Mouse (Mus musculus) cortical plate, adult 2 months (tissue): ENCODE results near the gene Fam129c. TPM values are rescaled to one million over a fixed set of nuclear protein-coding genes. Genes with fewer than 3 reads are reported as not detected.

ENCODE experiments used
- H3K27ac ChIP-seq: fragments of 200-500 bp; 2 replicates; pipeline ENCODE4 v1.5.1; 2012; ENCODE audit warnings: low read length, control low read depth, inconsistent platforms; ENCODE audit not compliant: insufficient read depth
- H3K4me1 ChIP-seq: fragments of 200-500 bp; 2 replicates; pipeline ENCODE4 v1.6.1; 2011; ENCODE audit warnings: low read length; ENCODE audit not compliant: control insufficient read depth, insufficient read depth
- H3K4me3 ChIP-seq: fragments of 200-500 bp; 2 replicates; pipeline ENCODE4 v1.5.1; 2011; ENCODE audit warnings: mild to moderate bottlenecking, low read length, control low read depth; ENCODE audit not compliant: insufficient read depth
- CTCF ChIP-seq: fragments of 200-500 bp; IDR thresholded peaks from 2 replicates; pipeline ENCODE4 v1.5.1; 2011; ENCODE audit warnings: mild to moderate bottlenecking, control low read depth, low read length; ENCODE audit not compliant: insufficient read depth; ENCODE audit errors: extremely low read depth
- POLR2A ChIP-seq: fragments of 200-500 bp; IDR thresholded peaks from 2 replicates; pipeline ENCODE4 v1.6.1; 2011; ENCODE audit warnings: mild to moderate bottlenecking, low read length, control low read depth; ENCODE audit not compliant: insufficient read depth; ENCODE audit errors: extremely low read depth
- polyA plus RNA-seq: library from polyadenylated mRNA; depleted of rRNA; stranded (reverse); fragments of >200 nt; gene quantifications from 2 replicates; pipeline ENCODE4 v1.2.3, GENCODE M21; 2012

Gene Fam129c
- polyA plus RNA-seq, 1 experiment, result 2.8 TPM

GRCm38 (mm10) chr8:71572847-71573633, 24.4 kb upstream of the Fam129c start:
- peaks cover 5% of the 10 kb centered on the region; the same call in 1 of the 2 replicates for H3K4me1 ChIP-seq
- peak overlapping the region; percentile 49; the same call in 1 of the 2 replicates for H3K27ac ChIP-seq
- TF ChIP-seq CTCF (no peak), POLR2A (0 out of 2 replicates have a peak, but pooled peaks have one; percentile 11)
- peak overlapping the region; percentile 2 for H3K4me3 ChIP-seq

- H3K4me1 ChIP-seq, result peaks cover 5% of the 10 kb centered on the region; the same call in 1 of the 2 replicates
- no peak overlapping the region for H3K27ac ChIP-seq
- TF ChIP-seq CTCF (no peak), POLR2A (no peak)
- H3K4me3 ChIP-seq, result no peak overlapping the region
These were observed 23.0 kb upstream of the Fam129c start for GRCm38 (mm10) chr8:71574426-71574825.

- H3K4me3 ChIP-seq, result no peak overlapping the region
- no peak overlapping the region for H3K27ac ChIP-seq
- peaks cover 5% of the 10 kb centered on the region; the same call in 1 of the 2 replicates for H3K4me1 ChIP-seq
- TF ChIP-seq POLR2A (no peak), CTCF (no peak)
These were observed 22.4 kb upstream of the Fam129c start for GRCm38 (mm10) chr8:71575020-71575419.

- Histone ChIP-seq H3K4me3 (no peak overlapping the region), H3K27ac (no peak overlapping the region), H3K4me1 (peaks cover 1% of the 10 kb centered on the region; the same call in 1 of the 2 replicates)
- TF ChIP-seq CTCF (no peak), POLR2A (no peak)
These were observed 19.5 kb upstream of the Fam129c start for GRCm38 (mm10) chr8:71577856-71578387.

GRCm38 (mm10) chr8:71579009-71579408, 18.4 kb upstream of the Fam129c start:
- no peak for TF ChIP-seq CTCF
- TF ChIP-seq POLR2A, result no peak
- no peak overlapping the region for H3K4me3 ChIP-seq
- H3K4me1 ChIP-seq, result no peaks in the 10 kb centered on the region
- H3K27ac ChIP-seq, result no peak overlapping the region

GRCm38 (mm10) chr8:71579476-71579875, 18.0 kb upstream of the Fam129c start:
- Histone ChIP-seq H3K4me1 (no peaks in the 10 kb centered on the region), H3K4me3 (no peak overlapping the region), H3K27ac (no peak overlapping the region)
- no peak for TF ChIP-seq POLR2A
- TF ChIP-seq CTCF, result no peak

GRCm38 (mm10) chr8:71580201-71580600, 17.2 kb upstream of the Fam129c start:
- H3K4me1 ChIP-seq, result no peaks in the 10 kb centered on the region
- H3K27ac ChIP-seq, result no peak overlapping the region
- no peak for TF ChIP-seq CTCF
- no peak for TF ChIP-seq POLR2A
- H3K4me3 ChIP-seq, result no peak overlapping the region

- H3K4me1 ChIP-seq, result peaks cover 2% of the 10 kb centered on the region; the same call in 1 of the 2 replicates
- TF ChIP-seq POLR2A, result no peak
- peak; percentile 57 for TF ChIP-seq CTCF
- no peak overlapping the region for H3K4me3 ChIP-seq
- H3K27ac ChIP-seq, result no peak overlapping the region
These were observed 10.6 kb upstream of the Fam129c start for GRCm38 (mm10) chr8:71586891-71587290.

- peaks cover 5% of the 10 kb centered on the region for H3K4me1 ChIP-seq
- no peak overlapping the region for H3K4me3 ChIP-seq
- H3K27ac ChIP-seq, result no peak overlapping the region
- TF ChIP-seq POLR2A (no peak), CTCF (no peak)
These were observed 8.7 kb upstream of the Fam129c start for GRCm38 (mm10) chr8:71588762-71589161.

- TF ChIP-seq POLR2A (no peak), CTCF (no peak)
- Histone ChIP-seq H3K27ac (peak overlapping the region; percentile 77; the same call in 1 of the 2 replicates), H3K4me1 (peaks cover 5% of the 10 kb centered on the region), H3K4me3 (peak overlapping the region; percentile 99)
These were observed 6.4 kb upstream of the Fam129c start for GRCm38 (mm10) chr8:71591017-71591416.
